Mouse (Mus musculus) testis, adult 2 months (tissue): ENCODE data around the gene Ctnna2. TPM values are rescaled to one million over a fixed set of nuclear protein-coding genes. Genes with fewer than 3 reads are reported as not detected.

Experiments
- H3K27ac ChIP-seq: fragments of 200-500 bp; 2 replicates; pipeline ENCODE4 v1.5.1; 2012; ENCODE audit warnings: low read depth, low read length; ENCODE audit not compliant: control insufficient read depth, insufficient read depth
- H3K27me3 ChIP-seq: fragments of 200-500 bp; 2 replicates; pipeline ENCODE4 v1.6.1; 2012; ENCODE audit warnings: mild to moderate bottlenecking, low read length, moderate library complexity; ENCODE audit not compliant: control insufficient read depth, insufficient read depth
- H3K36me3 ChIP-seq: fragments of 200-500 bp; 2 replicates; pipeline ENCODE4 v1.6.1; 2012; ENCODE audit warnings: mild to moderate bottlenecking, low read length; ENCODE audit not compliant: control insufficient read depth, insufficient read depth
- H3K4me1 ChIP-seq: fragments of 200-500 bp; 2 replicates; pipeline ENCODE4 v1.6.1; 2012; ENCODE audit warnings: low read length; ENCODE audit not compliant: control insufficient read depth, insufficient read depth
- H3K4me3 ChIP-seq: fragments of 200-500 bp; 2 replicates; pipeline ENCODE4 v1.5.1; 2012; ENCODE audit warnings: low read depth, mild to moderate bottlenecking, low read length, moderate library complexity, mixed read lengths; ENCODE audit not compliant: control insufficient read depth
- CTCF ChIP-seq: fragments of 200-500 bp; IDR thresholded peaks from 2 replicates; pipeline ENCODE4 v1.5.1; 2012; ENCODE audit warnings: low read depth, mild to moderate bottlenecking, inconsistent platforms, low read length, moderate library complexity; ENCODE audit not compliant: control insufficient read depth, insufficient read depth, insufficient replicate concordance
- POLR2A ChIP-seq: fragments of 200-500 bp; IDR thresholded peaks from 2 replicates; pipeline ENCODE4 v1.6.1; 2012; ENCODE audit warnings: low read depth, mild to moderate bottlenecking, inconsistent platforms, low read length, moderate library complexity; ENCODE audit not compliant: control insufficient read depth
- polyA plus RNA-seq: library from polyadenylated mRNA; depleted of rRNA; stranded (reverse); fragments of >200 nt; gene quantifications from 2 replicates; pipeline ENCODE4 v1.2.3, GENCODE M21; 2012

Gene Ctnna2
- polyA plus RNA-seq, 1 experiment = 7.2 TPM

DNA sequence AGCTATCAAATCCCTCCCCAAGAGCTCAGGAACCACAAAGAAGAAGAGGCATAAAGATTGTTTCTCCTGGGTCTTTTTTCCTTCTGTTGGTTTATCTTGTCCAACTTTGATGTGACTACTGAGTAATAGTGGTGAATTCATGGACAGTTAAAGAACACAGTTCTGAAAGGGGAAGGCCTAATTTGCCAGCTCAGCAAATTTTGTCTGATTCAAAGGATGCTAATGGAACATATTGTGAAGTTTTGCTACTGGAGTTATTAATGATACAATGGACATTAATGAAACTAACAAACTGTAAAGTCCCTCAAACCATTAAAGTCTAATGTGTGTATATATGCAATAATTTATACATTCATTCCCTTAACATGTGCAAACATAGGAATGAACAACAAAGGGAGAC, 635.7 kb downstream of the Ctnna2 start:
- no peak for TF ChIP-seq POLR2A
- H3K4me3 ChIP-seq = no peak overlapping the region
- no peaks in the 10 kb centered on the region for H3K27me3 ChIP-seq
- H3K4me1 ChIP-seq = no peaks in the 10 kb centered on the region
- no peaks in the 10 kb centered on the region for H3K36me3 ChIP-seq
- no peak overlapping the region for H3K27ac ChIP-seq

DNA sequence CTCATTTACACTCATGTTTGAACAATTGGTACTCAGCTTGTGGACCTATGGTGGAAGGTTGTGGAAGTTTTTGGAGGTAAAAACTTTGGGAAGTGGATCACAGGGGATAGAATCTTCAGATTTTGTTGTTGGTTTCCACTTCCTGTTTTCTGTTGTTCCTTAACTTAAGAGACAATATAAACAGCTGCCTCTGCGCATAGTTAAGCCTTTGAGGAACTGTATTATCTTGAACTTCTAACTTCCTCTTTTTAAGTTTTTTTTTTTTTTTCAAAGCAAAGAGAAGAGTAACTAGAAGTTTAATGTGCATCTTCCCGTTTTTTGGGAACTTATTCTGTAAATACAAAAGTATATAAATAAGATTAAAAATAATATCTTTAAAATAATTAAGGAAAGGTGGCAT, 644.0 kb downstream of the Ctnna2 start:
- TF ChIP-seq CTCF = no peak
- TF ChIP-seq POLR2A = no peak
- no peaks in the 10 kb centered on the region for H3K4me1 ChIP-seq
- no peak overlapping the region for H3K27ac ChIP-seq
- no peaks in the 10 kb centered on the region for H3K36me3 ChIP-seq
- H3K27me3 ChIP-seq = no peaks in the 10 kb centered on the region
- no peak overlapping the region for H3K4me3 ChIP-seq

DNA sequence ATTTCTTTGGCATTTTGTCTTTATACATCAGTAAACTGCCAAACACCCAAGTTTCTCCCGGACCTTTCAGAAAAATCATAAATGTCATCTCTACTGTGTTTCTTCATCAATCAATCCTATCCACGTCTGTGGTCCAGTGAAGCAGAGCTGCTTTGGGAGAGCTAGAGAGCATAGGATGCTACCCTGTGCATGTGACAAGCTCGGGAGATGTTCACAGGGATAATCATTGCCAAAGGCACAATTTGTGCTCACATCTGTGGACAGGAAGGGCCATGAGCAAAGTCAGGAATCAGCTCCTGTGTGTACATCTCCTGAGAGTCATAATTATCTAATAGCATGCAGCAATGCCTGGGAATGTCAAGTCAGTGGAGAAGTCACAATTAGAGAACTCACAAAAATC, 654.8 kb downstream of the Ctnna2 start:
- H3K4me1 ChIP-seq = no peaks in the 10 kb centered on the region
- H3K27me3 ChIP-seq = no peaks in the 10 kb centered on the region
- TF ChIP-seq POLR2A = no peak
- TF ChIP-seq CTCF = no peak
- no peak overlapping the region for H3K27ac ChIP-seq
- no peaks in the 10 kb centered on the region for H3K36me3 ChIP-seq
- H3K4me3 ChIP-seq = no peak overlapping the region

DNA sequence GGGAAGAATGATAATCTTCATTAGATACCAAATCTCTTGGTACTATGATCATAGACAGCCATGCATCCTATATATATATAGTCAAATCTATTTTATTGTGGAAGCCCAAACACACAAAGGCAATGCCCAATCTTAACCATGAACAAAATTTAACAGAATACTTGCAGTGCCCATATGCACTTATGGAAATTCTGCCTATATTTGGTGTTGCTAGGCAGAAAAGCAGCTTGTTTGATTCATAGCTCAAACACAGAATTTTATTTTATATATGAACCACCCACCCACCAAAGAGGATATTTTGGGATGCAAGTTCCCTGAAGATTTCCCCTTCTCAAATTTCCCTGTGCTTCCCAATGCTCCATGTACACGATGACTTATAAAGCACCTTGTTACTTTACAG, 655.2 kb downstream of the Ctnna2 start:
- H3K36me3 ChIP-seq = no peaks in the 10 kb centered on the region
- H3K4me3 ChIP-seq = no peak overlapping the region
- H3K27ac ChIP-seq = no peak overlapping the region
- no peaks in the 10 kb centered on the region for H3K4me1 ChIP-seq
- no peak for TF ChIP-seq POLR2A
- TF ChIP-seq CTCF = no peak
- H3K27me3 ChIP-seq = no peaks in the 10 kb centered on the region

DNA sequence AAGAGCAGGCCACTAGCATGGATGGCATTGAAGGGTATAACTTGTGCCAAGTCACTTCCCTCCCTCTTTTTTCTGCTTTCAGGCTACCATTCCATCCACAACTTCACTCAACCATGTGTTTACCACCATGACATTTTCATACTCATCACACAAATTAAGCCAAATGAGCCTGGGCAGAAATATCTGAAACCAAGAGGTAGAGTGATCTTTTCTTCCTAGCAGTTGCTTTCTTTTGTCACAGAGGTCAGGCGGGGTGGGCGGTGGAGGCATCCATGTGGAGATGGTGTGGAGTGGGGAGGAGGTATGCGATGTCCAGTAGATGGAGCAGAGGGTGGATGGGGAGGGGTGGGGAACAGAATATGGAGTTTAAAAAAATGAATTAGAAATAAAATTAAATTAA, 672.7 kb downstream of the Ctnna2 start:
- H3K27ac ChIP-seq = no peak overlapping the region
- no peaks in the 10 kb centered on the region for H3K36me3 ChIP-seq
- TF ChIP-seq POLR2A = no peak
- TF ChIP-seq CTCF = no peak
- H3K27me3 ChIP-seq = no peaks in the 10 kb centered on the region
- no peaks in the 10 kb centered on the region for H3K4me1 ChIP-seq
- H3K4me3 ChIP-seq = no peak overlapping the region

DNA sequence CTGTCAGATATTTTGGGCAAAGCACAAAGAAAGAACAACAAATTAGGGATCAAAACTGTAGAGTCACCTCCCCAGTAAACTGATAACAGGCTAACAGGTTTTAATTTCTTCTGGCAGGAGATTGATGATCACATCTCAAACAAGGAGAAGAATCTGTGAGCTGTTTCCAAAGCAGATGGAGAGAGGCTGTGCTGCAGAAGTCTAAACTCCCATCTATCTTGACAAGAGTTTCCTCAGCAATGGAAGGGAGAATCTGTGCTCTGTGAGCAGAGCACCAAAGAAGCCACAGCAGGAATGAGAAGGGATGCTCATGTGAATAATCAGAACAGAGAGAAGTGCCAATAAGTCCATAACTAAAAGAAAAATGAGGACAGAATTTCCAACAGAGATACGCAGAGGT, 678.2 kb downstream of the Ctnna2 start:
- no peak overlapping the region for H3K27ac ChIP-seq
- no peak overlapping the region for H3K4me3 ChIP-seq
- no peaks in the 10 kb centered on the region for H3K36me3 ChIP-seq
- TF ChIP-seq POLR2A (no peak), CTCF (no peak)
- no peaks in the 10 kb centered on the region for H3K4me1 ChIP-seq
- no peaks in the 10 kb centered on the region for H3K27me3 ChIP-seq

DNA sequence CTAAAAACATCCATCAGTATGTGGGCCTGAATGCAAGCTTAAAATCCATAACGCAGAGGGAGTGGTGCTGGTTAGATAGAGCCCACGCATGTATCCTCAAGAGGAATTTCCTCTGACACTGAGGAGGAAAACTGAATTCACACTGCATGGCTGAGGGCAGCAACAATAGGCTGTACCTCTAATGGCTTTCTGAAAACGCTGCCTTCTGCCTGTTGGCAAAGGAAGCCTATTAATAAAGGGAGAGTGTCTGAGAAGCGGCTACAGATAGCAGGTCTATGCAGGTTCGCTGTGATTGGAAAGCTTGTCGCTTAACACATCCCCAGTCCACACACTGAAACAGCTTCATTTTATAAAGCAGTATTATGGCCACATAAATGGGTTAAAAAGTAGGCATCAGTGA, 688.1 kb downstream of the Ctnna2 start:
- Histone ChIP-seq H3K36me3 (no peaks in the 10 kb centered on the region), H3K4me3 (no peak overlapping the region), H3K4me1 (no peaks in the 10 kb centered on the region), H3K27me3 (no peaks in the 10 kb centered on the region), H3K27ac (no peak overlapping the region)
- TF ChIP-seq CTCF = no peak
- TF ChIP-seq POLR2A = no peak

DNA sequence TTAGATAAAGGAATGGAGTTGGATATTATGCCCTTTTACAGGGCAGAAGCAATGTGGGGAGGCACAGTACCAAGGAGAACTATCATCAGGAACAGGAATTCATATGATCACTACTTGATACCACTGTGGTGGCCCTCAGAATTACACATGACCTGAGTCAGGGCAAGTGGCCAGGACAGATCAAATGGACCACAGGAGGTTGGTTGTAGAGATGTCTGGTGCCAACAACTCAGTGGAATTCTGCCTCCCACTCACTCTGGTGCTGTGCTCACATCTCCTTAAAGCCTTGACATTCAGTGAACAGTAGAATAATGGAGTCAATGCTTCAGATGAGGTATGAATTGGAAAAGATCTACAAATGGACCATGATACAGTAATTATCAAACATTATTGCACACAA, 691.1 kb downstream of the Ctnna2 start:
- H3K27ac ChIP-seq = no peak overlapping the region
- no peak overlapping the region for H3K4me3 ChIP-seq

More for the DNA sequence above, 691.1 kb downstream of the Ctnna2 start:
- TF ChIP-seq POLR2A = no peak
- Histone ChIP-seq H3K36me3 (no peaks in the 10 kb centered on the region), H3K27me3 (no peaks in the 10 kb centered on the region), H3K4me1 (no peaks in the 10 kb centered on the region)
